Mouse (Mus musculus): ENCODE data around the gene Omp. TPM values are rescaled to one million over a fixed set of nuclear protein-coding genes. Genes with fewer than 3 reads are reported as not detected.

Gene Omp
- polyA plus RNA-seq, 1 experiment from 2014 or later, result 0.34 TPM

DNA sequence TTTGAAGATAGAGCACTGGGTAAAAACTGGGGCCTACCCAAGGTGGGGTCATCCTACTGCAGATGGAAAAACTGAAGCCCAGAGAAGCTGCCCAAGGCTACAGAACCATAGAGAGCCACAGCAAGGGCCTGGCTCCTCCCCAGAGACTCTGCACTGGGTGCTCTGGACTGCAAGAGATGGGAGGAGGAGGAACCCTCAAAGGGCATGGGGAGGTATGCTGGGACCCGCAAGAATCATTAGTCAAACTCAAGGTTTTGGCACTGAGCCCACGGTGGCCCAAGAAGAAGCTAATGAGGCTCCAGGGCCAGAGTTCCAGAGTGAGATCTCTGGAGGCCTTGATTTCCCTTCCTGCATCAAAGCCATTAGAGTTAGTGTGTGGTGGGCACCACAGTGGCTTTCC, 7.3 kb downstream of the Omp start:
- WGBS, result 56% methylated on average over 2 of the region's 2 CpGs
- H3K27ac ChIP-seq (ENCODE audit: low read depth, low read length), result no peak overlapping the region
- H3K9me3 ChIP-seq (ENCODE audit: control insufficient read depth, low read length), result no peaks in the 10 kb centered on the region; the same call in 1 of the 2 replicates
- H3K36me3 ChIP-seq (ENCODE audit: control insufficient read depth, insufficient read depth, low read length), result peaks cover 4% of the 10 kb centered on the region
- H3K9ac ChIP-seq (ENCODE audit: low read depth, low read length), result no peak overlapping the region
- no peak overlapping the region for H3K4me3 ChIP-seq (ENCODE audit: low read length)
- no peaks in the 10 kb centered on the region for H3K27me3 ChIP-seq (replicated peaks; ENCODE audit: control insufficient read depth, insufficient read depth, low read length)
- H3K4me1 ChIP-seq (ENCODE audit: control insufficient read depth, insufficient read depth, low read depth, low read length), result peaks cover 11% of the 10 kb centered on the region
- no peak for ATAC-seq
- no peak overlapping the region for H3K4me2 ChIP-seq (ENCODE audit: low read length)

DNA sequence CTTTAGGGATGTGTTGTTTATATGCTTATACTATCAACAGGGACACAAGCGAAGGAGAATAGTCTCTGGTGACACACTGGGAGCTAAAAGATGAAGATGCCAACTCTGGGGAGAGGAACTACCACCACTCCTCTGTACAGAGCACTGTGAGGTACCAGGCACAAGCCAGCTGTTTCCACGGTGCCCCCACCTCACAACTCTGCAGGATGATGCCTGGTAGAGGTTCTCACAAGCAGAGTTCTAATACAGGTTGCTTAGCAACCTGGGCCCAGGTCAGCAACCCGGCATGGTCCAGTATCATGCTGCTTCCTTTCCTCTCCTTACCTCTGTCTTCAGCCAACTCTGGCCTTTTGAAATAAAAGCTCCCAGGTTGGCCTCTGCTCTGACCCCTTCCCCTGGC, 7.7 kb downstream of the Omp start:
- H3K27me3 ChIP-seq (replicated peaks; ENCODE audit: control insufficient read depth, insufficient read depth, low read length), result no peaks in the 10 kb centered on the region
- WGBS, result 35% methylated on average over 3 of the region's 3 CpGs
- H3K4me2 ChIP-seq (ENCODE audit: low read length), result no peak overlapping the region
- H3K9ac ChIP-seq (ENCODE audit: low read depth, low read length), result no peak overlapping the region
- no peaks in the 10 kb centered on the region; the same call in 1 of the 2 replicates for H3K9me3 ChIP-seq (ENCODE audit: control insufficient read depth, low read length)
- H3K4me1 ChIP-seq (ENCODE audit: control insufficient read depth, insufficient read depth, low read depth, low read length), result peaks cover 11% of the 10 kb centered on the region
- H3K36me3 ChIP-seq (ENCODE audit: control insufficient read depth, insufficient read depth, low read length), result peaks cover 7% of the 10 kb centered on the region
- no peak overlapping the region for H3K4me3 ChIP-seq (ENCODE audit: low read length)
- peak; percentile 12; the same call in 1 of the 2 replicates for ATAC-seq
- H3K27ac ChIP-seq (ENCODE audit: low read depth, low read length), result no peak overlapping the region

DNA sequence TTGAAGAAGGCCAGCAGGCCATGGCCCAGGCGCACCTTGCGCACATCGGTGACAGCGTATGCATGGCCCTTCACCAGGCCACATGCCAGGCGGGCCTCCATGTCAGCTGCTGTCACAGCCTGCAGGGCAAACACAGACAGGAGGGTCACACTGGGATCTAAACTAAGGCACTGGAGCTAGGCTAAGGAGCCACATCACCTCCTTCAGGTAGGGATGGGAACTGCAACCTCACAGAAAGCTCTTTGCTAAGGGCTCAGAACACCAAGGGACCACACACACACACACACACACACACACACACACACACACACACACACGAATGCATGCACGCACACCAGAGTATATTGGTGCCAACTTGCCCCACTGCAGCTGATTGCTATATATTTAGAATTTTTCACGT, 13.6 kb downstream of the Omp start:
- 97% methylated on average over 8 of the region's 8 CpGs for WGBS
- ATAC-seq, result no peak
- Histone ChIP-seq H3K4me3 (ENCODE audit: low read length) (no peak overlapping the region), H3K36me3 (ENCODE audit: control insufficient read depth, insufficient read depth, low read length) (peaks cover 18% of the 10 kb centered on the region), H3K9me3 (ENCODE audit: control insufficient read depth, low read length) (no peaks in the 10 kb centered on the region; the same call in 1 of the 2 replicates), H3K4me1 (ENCODE audit: control insufficient read depth, insufficient read depth, low read depth, low read length) (no peaks in the 10 kb centered on the region), H3K4me2 (ENCODE audit: low read length) (no peak overlapping the region), H3K27ac (ENCODE audit: low read depth, low read length) (no peak overlapping the region), H3K9ac (ENCODE audit: low read depth, low read length) (no peak overlapping the region), H3K27me3 (replicated peaks; ENCODE audit: control insufficient read depth, insufficient read depth, low read length) (no peaks in the 10 kb centered on the region)

DNA sequence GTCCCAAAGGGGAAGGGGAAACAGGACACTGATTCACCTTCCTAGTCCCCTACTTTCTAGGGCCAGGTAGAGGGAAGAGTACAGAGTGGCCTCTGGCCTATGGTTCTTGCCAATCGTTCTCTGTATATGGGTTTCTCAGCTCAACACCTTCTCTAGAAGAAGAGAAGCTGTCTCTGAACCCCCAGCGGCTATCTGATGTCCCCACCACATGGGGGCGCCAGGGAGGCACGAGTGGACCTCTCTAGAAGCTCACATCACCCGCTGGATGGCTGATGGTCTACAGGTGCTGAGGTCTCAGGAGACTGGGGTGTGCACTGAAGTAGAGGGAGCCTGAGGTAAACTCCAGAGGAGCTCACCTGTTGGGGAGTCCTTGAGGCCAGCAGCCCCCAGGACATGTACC, 19.8 kb downstream of the Omp start:
- H3K36me3 ChIP-seq (ENCODE audit: control insufficient read depth, insufficient read depth, low read length), result peaks cover 11% of the 10 kb centered on the region

DNA sequence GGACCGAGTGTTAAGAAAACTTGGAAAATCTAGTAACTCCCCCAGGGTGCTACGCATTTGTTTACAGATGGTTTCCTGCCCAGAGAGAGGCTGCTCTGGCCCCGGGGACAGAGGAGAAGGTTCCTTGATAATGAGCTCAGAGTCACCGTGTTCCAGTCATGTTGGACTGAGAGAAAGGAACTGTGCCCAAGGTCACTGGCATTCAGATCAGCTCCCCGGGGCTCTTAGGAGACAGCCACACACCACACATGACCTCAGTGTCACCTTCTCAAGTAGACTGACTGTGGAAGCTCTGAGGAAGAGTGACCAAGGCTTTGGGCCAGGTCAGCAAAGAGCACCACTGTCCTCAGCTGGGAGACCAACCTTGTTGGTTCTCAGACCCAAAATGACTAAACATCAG, 20.6 kb downstream of the Omp start:
- Histone ChIP-seq H3K4me3 (ENCODE audit: low read length) (no peak overlapping the region), H3K36me3 (ENCODE audit: control insufficient read depth, insufficient read depth, low read length) (peaks cover 11% of the 10 kb centered on the region), H3K4me2 (ENCODE audit: low read length) (no peak overlapping the region), H3K27ac (ENCODE audit: low read depth, low read length) (no peak overlapping the region), H3K27me3 (replicated peaks; ENCODE audit: control insufficient read depth, insufficient read depth, low read length) (no peaks in the 10 kb centered on the region), H3K9me3 (ENCODE audit: control insufficient read depth, low read length) (no peaks in the 10 kb centered on the region), H3K9ac (ENCODE audit: low read depth, low read length) (no peak overlapping the region), H3K4me1 (ENCODE audit: control insufficient read depth, insufficient read depth, low read depth, low read length) (peaks cover 3% of the 10 kb centered on the region)
- no peak for ATAC-seq
- 63% methylated on average over 5 of the region's 5 CpGs for WGBS

More for the DNA sequence above, 19.8 kb downstream of the Omp start:
- H3K27ac ChIP-seq (ENCODE audit: low read depth, low read length), result no peak overlapping the region
- H3K4me1 ChIP-seq (ENCODE audit: control insufficient read depth, insufficient read depth, low read depth, low read length), result peaks cover 1% of the 10 kb centered on the region
- no peak for ATAC-seq
- 50% methylated on average over 5 of the region's 5 CpGs for WGBS
- no peak overlapping the region for H3K4me3 ChIP-seq (ENCODE audit: low read length)
- H3K9ac ChIP-seq (ENCODE audit: low read depth, low read length), result no peak overlapping the region
- H3K27me3 ChIP-seq (replicated peaks; ENCODE audit: control insufficient read depth, insufficient read depth, low read length), result no peaks in the 10 kb centered on the region
- H3K4me2 ChIP-seq (ENCODE audit: low read length), result no peak overlapping the region
- no peaks in the 10 kb centered on the region for H3K9me3 ChIP-seq (ENCODE audit: control insufficient read depth, low read length)

DNA sequence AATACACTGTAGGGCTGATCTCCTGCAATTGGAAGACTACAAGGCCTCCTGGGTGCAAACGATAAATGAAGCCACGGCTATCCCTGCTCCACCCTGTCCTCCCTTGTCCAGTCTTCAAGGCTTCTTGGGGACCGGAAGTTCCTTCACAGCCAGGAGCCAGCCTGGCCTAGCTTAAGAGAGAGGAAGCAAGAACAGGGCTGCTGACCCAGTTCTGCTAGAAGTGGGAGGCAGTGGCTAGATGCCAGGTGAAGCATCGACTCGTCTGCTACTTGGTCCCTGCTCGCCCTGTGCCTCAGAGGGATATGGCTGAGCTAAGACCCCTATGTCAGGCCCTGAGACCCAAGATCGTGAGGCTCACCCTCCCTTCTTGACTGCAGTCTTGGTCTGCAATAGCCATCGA, 23.6 kb downstream of the Omp start:
- peaks cover 3% of the 10 kb centered on the region for H3K4me1 ChIP-seq (ENCODE audit: control insufficient read depth, insufficient read depth, low read depth, low read length)
- no peaks in the 10 kb centered on the region for H3K27me3 ChIP-seq (replicated peaks; ENCODE audit: control insufficient read depth, insufficient read depth, low read length)
- no peak overlapping the region for H3K4me2 ChIP-seq (ENCODE audit: low read length)
- H3K4me3 ChIP-seq (ENCODE audit: low read length), result no peak overlapping the region
- no peak overlapping the region for H3K9ac ChIP-seq (ENCODE audit: low read depth, low read length)
- no peak overlapping the region for H3K27ac ChIP-seq (ENCODE audit: low read depth, low read length)
- H3K36me3 ChIP-seq (ENCODE audit: control insufficient read depth, insufficient read depth, low read length), result peaks cover 3% of the 10 kb centered on the region; the same call in 1 of the 2 replicates
- no peak for ATAC-seq
- H3K9me3 ChIP-seq (ENCODE audit: control insufficient read depth, low read length), result no peaks in the 10 kb centered on the region
- WGBS, result 78% methylated on average over 8 of the region's 8 CpGs

DNA sequence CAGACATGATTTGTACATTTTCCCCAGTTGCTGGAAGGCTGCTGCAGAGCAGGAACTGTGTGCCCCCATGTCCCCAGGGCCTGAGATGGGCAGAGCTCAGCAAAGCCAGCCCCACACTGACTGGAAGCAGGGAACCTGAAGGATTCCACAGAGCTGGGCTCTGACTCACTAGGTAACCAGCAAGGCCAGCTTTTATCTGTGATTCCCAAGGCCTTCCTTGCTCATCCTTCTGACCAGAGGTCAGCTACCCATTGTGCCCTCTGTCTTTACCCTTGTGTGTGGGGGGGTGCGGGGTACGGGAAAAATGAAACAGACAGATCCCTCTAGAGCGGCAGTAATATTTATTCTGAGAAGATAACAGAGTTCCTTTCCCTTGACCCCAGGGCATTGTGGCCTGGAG, 24.1 kb downstream of the Omp start:
- H3K27ac ChIP-seq (ENCODE audit: low read depth, low read length), result no peak overlapping the region
- H3K4me3 ChIP-seq (ENCODE audit: low read length), result no peak overlapping the region
- H3K4me2 ChIP-seq (ENCODE audit: low read length), result no peak overlapping the region
- no peak for ATAC-seq
- no peak overlapping the region for H3K9ac ChIP-seq (ENCODE audit: low read depth, low read length)
- WGBS, result 80% methylated on average over 3 of the region's 3 CpGs
- H3K9me3 ChIP-seq (ENCODE audit: control insufficient read depth, low read length), result no peaks in the 10 kb centered on the region
- peaks cover 3% of the 10 kb centered on the region for H3K4me1 ChIP-seq (ENCODE audit: control insufficient read depth, insufficient read depth, low read depth, low read length)
- peaks cover 2% of the 10 kb centered on the region; the same call in 1 of the 2 replicates for H3K36me3 ChIP-seq (ENCODE audit: control insufficient read depth, insufficient read depth, low read length)
- no peaks in the 10 kb centered on the region for H3K27me3 ChIP-seq (replicated peaks; ENCODE audit: control insufficient read depth, insufficient read depth, low read length)

DNA sequence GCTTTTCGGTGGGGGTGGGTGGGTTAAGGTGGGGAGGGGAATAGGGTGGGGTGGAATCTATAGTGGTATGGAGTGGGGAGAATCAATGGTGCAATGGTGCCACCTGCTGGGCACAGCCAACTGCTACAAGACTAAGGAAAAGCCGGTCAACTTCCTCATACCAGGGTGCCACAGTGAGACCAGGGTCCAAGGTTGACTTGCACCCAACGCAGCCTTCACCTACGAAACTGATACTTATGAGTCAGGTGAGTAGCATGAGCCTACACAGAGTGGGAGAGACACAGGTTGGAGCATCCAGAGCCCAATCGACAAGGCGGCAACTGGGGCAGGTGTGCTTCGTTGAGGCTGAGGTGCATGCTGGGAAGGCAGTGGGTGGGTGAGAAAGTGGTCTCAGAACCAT, 25.0 kb downstream of the Omp start:
- peak overlapping the region; percentile 24 for H3K4me3 ChIP-seq (ENCODE audit: low read length)
- H3K4me2 ChIP-seq (ENCODE audit: low read length), result peak overlapping the region; percentile 57
- H3K36me3 ChIP-seq (ENCODE audit: control insufficient read depth, insufficient read depth, low read length), result no peaks in the 10 kb centered on the region
- H3K4me1 ChIP-seq (ENCODE audit: control insufficient read depth, insufficient read depth, low read depth, low read length), result peaks cover 3% of the 10 kb centered on the region
- 8% methylated on average over 7 of the region's 7 CpGs for WGBS
- H3K9ac ChIP-seq (ENCODE audit: low read depth, low read length), result peak overlapping the region; percentile 47
- no peaks in the 10 kb centered on the region for H3K27me3 ChIP-seq (replicated peaks; ENCODE audit: control insufficient read depth, insufficient read depth, low read length)
- no peaks in the 10 kb centered on the region for H3K9me3 ChIP-seq (ENCODE audit: control insufficient read depth, low read length)
- H3K27ac ChIP-seq (ENCODE audit: low read depth, low read length), result no peak overlapping the region
- peak; percentile 78 for ATAC-seq

DNA sequence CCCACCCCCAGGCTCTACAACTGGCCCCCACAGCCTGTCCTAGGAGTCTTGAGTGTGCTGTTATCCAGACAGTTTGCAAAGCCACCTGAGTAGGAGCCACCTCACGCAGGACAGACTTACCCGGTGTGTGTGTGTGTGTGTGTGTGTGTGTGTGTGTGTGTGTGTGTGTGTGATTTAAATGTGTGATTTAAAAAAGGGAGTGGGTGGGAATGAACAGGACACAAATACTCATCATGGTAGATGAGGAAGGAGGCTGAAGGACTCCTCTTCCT, 25.4 kb downstream of the Omp start:
- Histone ChIP-seq H3K9me3 (ENCODE audit: control insufficient read depth, low read length) (no peaks in the 10 kb centered on the region), H3K36me3 (ENCODE audit: control insufficient read depth, insufficient read depth, low read length) (no peaks in the 10 kb centered on the region), H3K4me1 (ENCODE audit: control insufficient read depth, insufficient read depth, low read depth, low read length) (peaks cover 3% of the 10 kb centered on the region), H3K27ac (ENCODE audit: low read depth, low read length) (no peak overlapping the region), H3K27me3 (replicated peaks; ENCODE audit: control insufficient read depth, insufficient read depth, low read length) (no peaks in the 10 kb centered on the region), H3K4me2 (ENCODE audit: low read length) (no peak overlapping the region; the same call in 1 of the 2 replicates), H3K9ac (ENCODE audit: low read depth, low read length) (no peak overlapping the region), H3K4me3 (ENCODE audit: low read length) (no peak overlapping the region)
- peak; percentile 52 for ATAC-seq
- 88% methylated on average over 2 of the region's 2 CpGs for WGBS
